Mouse (Mus musculus) ES-CJ7 (cell line): ENCODE results near the gene Spdef.

Experiments used
- DNase-seq: peaks from one replicate; pipeline ENCODE4 v3.0.0; 2011; ENCODE audit warnings: low read depth, low spot score

Gene Spdef

GRCm38 (mm10) chr17:27678924-27679813, 49.6 kb downstream of the Spdef start:
- peak; percentile 33 for DNase-seq

DNA sequence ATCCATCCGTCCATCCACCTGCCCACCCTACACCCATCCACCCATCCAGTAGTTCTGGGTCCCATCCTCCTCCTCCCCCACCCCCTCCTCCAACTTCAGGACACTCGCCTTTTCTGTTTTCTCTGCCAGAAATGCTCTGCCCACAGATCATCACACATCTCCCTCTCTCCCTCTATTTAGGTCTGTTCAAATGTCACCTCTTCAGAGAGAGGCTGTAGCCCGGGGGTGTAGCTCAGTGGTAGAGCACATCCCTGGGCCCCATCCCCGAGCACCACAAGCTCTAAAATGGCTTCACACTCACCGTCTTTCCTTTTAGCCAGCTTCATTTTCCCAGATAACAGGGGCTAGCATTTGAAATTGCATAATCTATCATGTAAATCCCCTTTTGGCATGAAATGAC, 51.0 kb downstream of the Spdef start:
- no peak for DNase-seq

DNA sequence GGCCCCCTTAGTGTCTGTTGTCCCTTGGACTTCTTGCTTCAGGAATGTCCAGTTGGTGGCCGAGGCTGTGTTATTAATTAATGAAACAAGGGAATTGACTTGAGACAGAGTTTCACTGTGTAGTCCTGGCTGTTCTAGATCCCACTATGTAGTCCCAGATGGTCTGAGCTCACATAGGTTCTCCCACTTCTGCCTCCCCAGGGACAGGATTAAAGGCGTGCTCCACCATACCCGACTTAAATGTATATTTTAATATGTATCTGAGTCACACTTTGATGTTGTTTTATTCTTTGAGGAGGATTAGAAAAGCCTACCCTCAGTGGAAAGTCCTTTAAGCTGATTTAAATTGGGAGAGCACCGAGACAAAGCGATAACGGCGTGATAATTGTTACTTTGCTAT, 52.5 kb downstream of the Spdef start:
- no peak for DNase-seq

GRCm38 (mm10) chr17:27675453-27675852, 53.3 kb downstream of the Spdef start:
- DNase-seq: peak; percentile 76

DNA sequence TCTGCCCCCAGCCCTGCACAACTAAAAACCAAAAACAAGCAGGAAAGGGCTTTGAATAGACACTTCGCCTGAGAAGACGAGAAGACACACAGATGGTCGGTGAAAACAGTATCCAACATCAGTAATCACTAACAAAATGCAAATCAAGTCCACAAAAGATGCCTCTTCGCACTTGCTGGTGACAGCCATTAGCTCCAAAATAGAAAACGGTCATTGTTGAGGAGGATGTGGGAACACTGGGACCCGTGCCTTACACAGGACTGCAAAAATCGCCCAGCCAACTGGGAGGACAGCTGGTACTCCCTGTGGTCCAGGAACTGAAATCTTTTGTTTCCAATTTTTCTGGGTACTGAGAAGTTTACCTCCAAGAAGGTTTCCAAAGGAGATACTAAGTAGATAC, 54.8 kb downstream of the Spdef start:
- DNase-seq: no peak

- no peak for DNase-seq
These were observed 57.0 kb downstream of the Spdef start for GRCm38 (mm10) chr17:27671720-27672119.
